Mouse (Mus musculus) hindbrain, postnatal 0 days (tissue): ENCODE measurements around the gene Trim62. TPM values are rescaled to one million over a fixed set of nuclear protein-coding genes. Genes with fewer than 3 reads are reported as not detected.

Source experiments
- ATAC-seq: fragments of 200-750 bp; cut with Nextera tagmentation; 2 replicates; pipeline ENCODE4 v1.8.0; 2017; ENCODE audit warnings: mild to moderate bottlenecking, moderate TSS enrichment, moderate library complexity
- DNase-seq: peaks from one replicate; pipeline ENCODE4 v3.0.0-alpha.2; 2015; ENCODE audit warnings: low spot score
- H3K27ac ChIP-seq: fragments of 300-500 bp; sonication (generic); 2 replicates; pipeline ENCODE4 v1.5.1; 2014; ENCODE audit warnings: mild to moderate bottlenecking
- H3K27me3 ChIP-seq: fragments of 300-500 bp; sonication (generic); 2 replicates; pipeline ENCODE4 v1.6.1; 2014; ENCODE audit warnings: low read length, mixed read lengths; ENCODE audit not compliant: insufficient read depth
- H3K36me3 ChIP-seq: fragments of 300-500 bp; sonication (generic); 2 replicates; pipeline ENCODE4 v1.6.1; 2014; ENCODE audit warnings: low read length, mixed read lengths; ENCODE audit not compliant: insufficient read depth
- H3K4me1 ChIP-seq: fragments of 300-500 bp; sonication (generic); 2 replicates; pipeline ENCODE4 v1.6.1; 2014; ENCODE audit warnings: antibody characterized with exemption, low read length, mixed read lengths; ENCODE audit not compliant: insufficient read depth
- H3K4me2 ChIP-seq: fragments of 300-500 bp; sonication (generic); 2 replicates; pipeline ENCODE4 v1.6.1; 2014; ENCODE audit warnings: low read depth, mild to moderate bottlenecking, low read length, moderate library complexity, mixed read lengths
- H3K4me3 ChIP-seq: fragments of 300-500 bp; sonication (generic); 2 replicates; pipeline ENCODE4 v1.5.1; 2014; ENCODE audit warnings: low read length
- H3K9ac ChIP-seq: fragments of 300-500 bp; sonication (generic); replicated peaks from 2 replicates; pipeline ENCODE4 v1.6.1; 2014; ENCODE audit warnings: mild to moderate bottlenecking, low read length, moderate library complexity, mixed read lengths
- H3K9me3 ChIP-seq: fragments of 300-500 bp; sonication (generic); 2 replicates; pipeline ENCODE4 v1.6.1; 2016; ENCODE audit warnings: low read length, mixed read lengths
- CTCF ChIP-seq: IDR thresholded peaks from 2 replicates; pipeline ENCODE4 v1.5.1; 2016; ENCODE audit warnings: antibody characterized with exemption, control low read depth, low read depth
- WGBS: fragments of 180-500 bp; shearing (Covaris S2); extraction: QIAGEN DNeasy Blood & Tissue Kit; methylation state at CpG from one replicate; pipeline ENCODE4 v1.1.7; 2014; 5-methylcytosine and 5-hydroxymethylcytosine counted together
- polyA plus RNA-seq: library from polyadenylated mRNA; unstranded; fragments of >200 nt; fragmentation: Nextera tagmentation; extraction: Ambion mirVana; gene quantifications from 2 replicates; pipeline ENCODE4 v1.2.1, GENCODE M21; 2015
- total RNA-seq: library from RNA; depleted of rRNA; stranded (reverse); fragments of >200 nt; gene quantifications from 2 replicates; pipeline ENCODE4 v1.2.3, GENCODE M21; 2014

Trim62 gene
- total and polyA plus RNA-seq, 2 experiments from 2014 or later = 27.9 to 30.8 TPM

- ATAC-seq (no peak), DNase-seq (no peak)
- Histone ChIP-seq H3K4me3 (no peak overlapping the region), H3K4me2 (no peak overlapping the region), H3K9ac (no peak overlapping the region), H3K4me1 (peaks cover 27% of the 10 kb centered on the region), H3K27me3 (no peaks in the 10 kb centered on the region), H3K9me3 (no peaks in the 10 kb centered on the region), H3K27ac (no peak overlapping the region), H3K36me3 (peaks cover 3% of the 10 kb centered on the region; the same call in 1 of the 2 replicates)
- 94% methylated on average over 10 of the region's 10 CpGs for WGBS
- TF ChIP-seq CTCF = no peak
Observed at GRCm38 (mm10) chr4:128896667-128897066, 13.3 kb downstream of the Trim62 start.

GRCm38 (mm10) chr4:128897911-128898421 is 14.6 kb downstream of the Trim62 start:
- Histone ChIP-seq H3K9me3 (no peaks in the 10 kb centered on the region), H3K9ac (no peak overlapping the region), H3K27me3 (no peaks in the 10 kb centered on the region), H3K4me3 (no peak overlapping the region), H3K36me3 (peaks cover 14% of the 10 kb centered on the region; the same call in 1 of the 2 replicates), H3K4me2 (no peak overlapping the region), H3K4me1 (peaks cover 19% of the 10 kb centered on the region), H3K27ac (peak overlapping the region; percentile 84)
- ATAC-seq = no peak
- 29% methylated on average over 6 of the region's 7 CpGs for WGBS
- TF ChIP-seq CTCF = 0 out of 2 replicates have a peak, but pooled peaks have one; percentile 2
- DNase-seq = no peak

GRCm38 (mm10) chr4:128899332-128899731 is 16.0 kb downstream of the Trim62 start:
- no peak overlapping the region for H3K4me2 ChIP-seq
- H3K9me3 ChIP-seq = no peaks in the 10 kb centered on the region
- H3K36me3 ChIP-seq = peaks cover 20% of the 10 kb centered on the region; the same call in 1 of the 2 replicates
- H3K4me3 ChIP-seq = no peak overlapping the region
- WGBS = 1% methylated on average over 6 of the region's 6 CpGs
- peak overlapping the region; percentile 47 for H3K9ac ChIP-seq
- DNase-seq (peak; percentile 94), ATAC-seq (peak; percentile 90)
- peaks cover 19% of the 10 kb centered on the region for H3K4me1 ChIP-seq
- H3K27me3 ChIP-seq = no peaks in the 10 kb centered on the region
- peak overlapping the region; percentile 84 for H3K27ac ChIP-seq
- TF ChIP-seq CTCF = peak; percentile 40; the same call in 1 of the 2 replicates

- peaks cover 19% of the 10 kb centered on the region for H3K4me1 ChIP-seq
- peaks cover 20% of the 10 kb centered on the region; the same call in 1 of the 2 replicates for H3K36me3 ChIP-seq
- no peak for ATAC-seq
Observed at GRCm38 (mm10) chr4:128900484-128900883, 17.1 kb downstream of the Trim62 start.

GRCm38 (mm10) chr4:128902390-128902789 is 19.0 kb downstream of the Trim62 start:
- Histone ChIP-seq H3K36me3 (peaks cover 20% of the 10 kb centered on the region; the same call in 1 of the 2 replicates), H3K9me3 (no peaks in the 10 kb centered on the region), H3K4me2 (no peak overlapping the region), H3K9ac (no peak overlapping the region), H3K27ac (no peak overlapping the region), H3K27me3 (no peaks in the 10 kb centered on the region), H3K4me1 (peaks cover 19% of the 10 kb centered on the region), H3K4me3 (no peak overlapping the region)
- TF ChIP-seq CTCF = no peak
- WGBS = 82% methylated on average over 8 of the region's 8 CpGs
- DNase-seq (no peak), ATAC-seq (no peak)

More at GRCm38 (mm10) chr4:128900484-128900883, 17.1 kb downstream of the Trim62 start:
- H3K9ac ChIP-seq = no peak overlapping the region
- H3K27me3 ChIP-seq = no peaks in the 10 kb centered on the region
- peak overlapping the region; percentile 84; the same call in 1 of the 2 replicates for H3K27ac ChIP-seq
- 81% methylated on average over 14 of the region's 14 CpGs for WGBS
- no peak for TF ChIP-seq CTCF
- H3K4me3 ChIP-seq = no peak overlapping the region
- no peak overlapping the region for H3K4me2 ChIP-seq
- H3K9me3 ChIP-seq = no peaks in the 10 kb centered on the region
- DNase-seq = no peak

- DNase-seq (peak; percentile 56), ATAC-seq (no peak)
- Histone ChIP-seq H3K27me3 (no peaks in the 10 kb centered on the region), H3K9me3 (no peaks in the 10 kb centered on the region), H3K9ac (no peak overlapping the region; the same call in 1 of the 2 replicates), H3K4me3 (no peak overlapping the region), H3K36me3 (peaks cover 21% of the 10 kb centered on the region; the same call in 1 of the 2 replicates), H3K4me1 (peaks cover 8% of the 10 kb centered on the region), H3K4me2 (no peak overlapping the region), H3K27ac (0 out of 2 replicates have a peak overlapping the region, but pooled peaks have one; percentile 20)
- TF ChIP-seq CTCF = no peak
- 49% methylated on average over 8 of the region's 8 CpGs for WGBS
Observed at GRCm38 (mm10) chr4:128904035-128904800, 20.8 kb downstream of the Trim62 start.
